Mouse (Mus musculus) right cerebral cortex, postnatal 36 days (tissue): ENCODE data around the gene Mettl11b.
"Not testable (repeated sequence)": the region's sequence is repeated elsewhere in the genome, so short reads cannot be mapped to it uniquely, and the experiment has no call there.

Experiments used
- DNase-seq, 2 experiments: peaks; one replicate each; pipeline ENCODE4 v3.0.0; 2022; ENCODE audit warnings: low spot score in 2 of 2, mixed read lengths in 1 of 2

The Mettl11b gene

GRCm38 (mm10) chr1:163725106-163725759, at the start of gene Mettl11b:
Gene Mettl11b (minus strand): TSS chr1:163725232.
- DNase-seq, result peak; percentile 6 to 15

- DNase-seq, result no peak
Measured at GRCm38 (mm10) chr1:163757462-163758207, 32.6 kb upstream of the Mettl11b start.

GRCm38 (mm10) chr1:163751360-163751992, 26.4 kb upstream of the Mettl11b start:
- DNase-seq, result no peak

GRCm38 (mm10) chr1:163737239-163737533, 12.2 kb upstream of the Mettl11b start:
- no peak for DNase-seq

GRCm38 (mm10) chr1:163736441-163737238, 11.6 kb upstream of the Mettl11b start:
- no peak for DNase-seq

- DNase-seq, result not testable (repeated sequence)
Measured at GRCm38 (mm10) chr1:163731166-163731565, 6.1 kb upstream of the Mettl11b start.

GRCm38 (mm10) chr1:163723913-163724312, 1.1 kb downstream of the Mettl11b start:
- no peak for DNase-seq

- DNase-seq, result no peak
Measured at GRCm38 (mm10) chr1:163708618-163709017, 16.4 kb downstream of the Mettl11b start.

- DNase-seq, result no peak
Measured at GRCm38 (mm10) chr1:163700571-163700970, 24.5 kb downstream of the Mettl11b start.

- DNase-seq, result no peak
Measured at GRCm38 (mm10) chr1:163699702-163700101, 25.3 kb downstream of the Mettl11b start.

- no peak for DNase-seq
Measured at GRCm38 (mm10) chr1:163691860-163692259, 33.2 kb downstream of the Mettl11b start.

- no peak for DNase-seq
Measured at GRCm38 (mm10) chr1:163682935-163683430, 42.0 kb downstream of the Mettl11b start.

GRCm38 (mm10) chr1:163682127-163682526, 42.9 kb downstream of the Mettl11b start:
- DNase-seq, result no peak

GRCm38 (mm10) chr1:163672866-163673265, 52.2 kb downstream of the Mettl11b start:
- DNase-seq, result no peak

- no peak for DNase-seq
Measured at GRCm38 (mm10) chr1:163671326-163671725, 53.7 kb downstream of the Mettl11b start.

GRCm38 (mm10) chr1:163670702-163671101, 54.3 kb downstream of the Mettl11b start:
- no peak for DNase-seq

- no peak for DNase-seq
Measured at GRCm38 (mm10) chr1:163669936-163670335, 55.1 kb downstream of the Mettl11b start.

GRCm38 (mm10) chr1:163662416-163662815, 62.6 kb downstream of the Mettl11b start:
- DNase-seq, result no peak

GRCm38 (mm10) chr1:163658535-163658928, 66.5 kb downstream of the Mettl11b start:
- DNase-seq, result no peak

- no peak for DNase-seq
Measured at GRCm38 (mm10) chr1:163657766-163658534, 67.1 kb downstream of the Mettl11b start.

GRCm38 (mm10) chr1:163657056-163657455, 68.0 kb downstream of the Mettl11b start:
- no peak for DNase-seq
